Mouse (Mus musculus): Measurements from ENCODE around the gene Ctdspl.

DNA sequence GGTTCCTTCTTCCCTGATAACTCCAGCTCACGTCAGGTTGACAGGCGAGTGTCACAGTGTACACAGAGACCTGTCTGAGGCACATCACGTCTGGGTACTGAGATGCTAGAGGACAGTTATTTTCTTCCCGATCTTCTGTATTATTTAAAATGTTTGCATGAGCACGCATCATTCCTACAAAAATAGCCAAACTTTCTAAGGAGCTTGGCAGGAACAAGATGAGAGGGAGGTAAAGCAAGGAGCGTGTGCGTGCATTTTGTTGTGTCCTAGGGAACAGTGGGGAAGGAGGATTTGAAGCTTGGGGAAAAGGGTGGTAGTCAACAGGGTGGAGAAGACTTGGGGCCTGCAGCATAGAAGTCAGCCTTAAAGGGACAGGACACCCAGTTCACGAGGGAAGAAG is 22.9 kb downstream of the Ctdspl start:
- no peak for TF ChIP-seq POLR2A (IDR thresholded peaks at IDR 0.05; ENCODE audit: borderline replicate concordance, extremely low read depth, low read depth, low read length)
- TF ChIP-seq CTCF (IDR thresholded peaks at IDR 0.05; ENCODE audit: insufficient read depth, low read length): no peak

Measured in lung, adult 2 months (tissue).